Mouse (Mus musculus) testis, postnatal 10 days (tissue): ENCODE measurements at regions not wholly inside any gene's neighbourhood (a gene's known extent, or its start where the extent isn't known, plus 50 kb on each side); places are given as distances from the start of the nearest gene placed in this dataset.

Experiments
- DNase-seq: peaks from one replicate; pipeline ENCODE4 v3.0.0; 2021; ENCODE audit warnings: low spot score

GRCm38 (mm10) chr10:92483592-92483991 lies 238.6 kb downstream of the Nedd1 start:
- DNase-seq, result no peak

- no peak for DNase-seq
These were observed 248.9 kb downstream of the Nedd1 start for GRCm38 (mm10) chr10:92473282-92473681.

GRCm38 (mm10) chr10:92471111-92471510 lies 251.1 kb downstream of the Nedd1 start:
- no peak for DNase-seq

DNA sequence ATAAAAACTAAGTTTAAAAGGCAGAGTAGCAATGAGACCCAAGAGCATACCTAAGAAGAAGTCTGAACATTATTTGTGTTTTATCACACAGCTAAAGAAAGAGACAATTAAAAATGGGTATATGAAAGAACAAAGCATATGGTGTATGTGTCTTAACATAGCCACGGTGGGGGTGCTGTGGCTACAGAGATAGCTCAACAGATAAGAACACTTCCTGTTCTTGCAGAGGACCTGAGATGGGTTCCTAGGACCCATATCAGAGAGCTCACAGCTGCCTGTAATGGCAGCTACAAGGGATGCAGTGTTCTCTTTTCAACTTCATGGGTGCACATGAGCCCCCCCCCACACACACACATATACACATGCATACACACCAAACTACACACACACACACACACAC lies 267.0 kb downstream of the Nedd1 start:
- no peak for DNase-seq

DNA sequence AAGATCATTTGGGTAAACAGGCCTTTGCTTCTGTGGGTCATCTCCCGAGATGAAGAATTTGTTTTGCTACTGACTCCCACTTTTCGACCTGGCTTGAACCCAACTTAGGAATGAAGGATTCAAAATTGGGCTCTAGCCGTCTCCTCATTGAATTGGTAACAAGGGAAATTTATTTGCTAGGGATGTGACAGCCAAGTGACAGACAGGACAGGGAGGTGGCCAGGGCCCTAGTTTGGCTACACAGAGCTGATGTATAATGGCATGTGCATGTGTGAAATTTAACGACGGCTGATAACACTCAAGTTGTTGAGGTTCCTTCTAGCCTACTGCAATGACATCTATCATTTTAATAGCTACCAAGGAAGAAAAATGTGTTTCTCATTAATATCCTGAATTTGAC lies 268.7 kb downstream of the Nedd1 start:
- no peak for DNase-seq

GRCm38 (mm10) chr10:92445957-92446356 lies 276.3 kb downstream of the Nedd1 start:
- no peak for DNase-seq

DNA sequence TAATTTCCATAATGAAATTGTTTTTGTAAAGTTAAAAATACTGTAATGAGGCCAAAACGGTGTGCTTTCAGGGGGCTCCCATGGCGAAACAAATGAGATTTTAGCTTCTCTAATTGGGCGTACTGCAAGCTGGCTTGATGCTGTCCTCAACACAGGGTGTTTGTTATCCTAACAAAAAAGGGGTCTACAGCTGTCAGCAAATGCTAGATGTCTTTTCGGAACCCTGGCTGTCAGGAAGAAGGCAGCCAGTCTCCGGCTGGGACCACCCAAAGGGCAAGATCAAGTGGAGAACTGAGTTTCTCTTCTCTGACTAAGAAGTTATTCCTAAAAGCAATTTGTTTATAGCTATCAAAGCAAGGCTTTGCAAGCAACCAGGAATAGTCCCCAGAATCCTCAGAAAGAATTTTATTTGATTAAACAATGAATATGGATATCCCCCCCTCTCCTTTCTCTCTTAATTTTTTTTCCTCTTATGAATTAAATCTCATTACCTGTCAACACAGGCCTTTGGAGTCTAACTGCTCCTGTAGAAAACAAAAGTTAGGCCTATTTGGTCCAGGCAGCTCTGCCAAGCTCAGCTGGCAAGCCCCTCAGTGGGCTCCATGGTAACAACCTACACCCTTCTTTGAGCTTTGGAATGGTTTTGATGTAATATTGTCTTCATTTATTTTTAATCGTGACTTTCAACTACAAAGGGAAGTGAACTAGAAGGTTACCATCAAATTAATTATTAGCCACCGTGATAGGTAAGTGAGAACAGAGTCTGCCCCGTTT lies 283.4 kb downstream of the Nedd1 start:
- DNase-seq, result no peak

GRCm38 (mm10) chr10:92429256-92429655 lies 293.0 kb downstream of the Nedd1 start:
- no peak for DNase-seq

DNA sequence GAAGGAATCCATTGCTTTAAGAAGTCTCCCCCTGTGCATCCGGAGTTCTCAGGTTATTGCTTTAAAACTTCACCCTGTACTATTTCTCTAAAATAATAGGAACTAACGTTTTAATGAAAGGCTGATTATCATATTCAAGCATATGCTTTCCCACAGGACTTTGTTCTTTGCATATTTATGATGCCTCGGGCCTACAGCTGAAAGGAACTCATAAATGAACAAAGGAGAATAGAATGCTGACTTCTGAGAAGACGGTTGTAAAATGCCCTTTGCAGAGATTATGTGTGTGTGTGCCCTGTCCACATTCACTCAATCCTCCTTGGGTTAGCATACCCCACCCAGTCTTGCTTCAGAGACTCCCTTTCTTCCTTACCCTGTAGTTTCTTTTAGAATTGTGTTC lies 294.2 kb downstream of the Nedd1 start:
- DNase-seq, result no peak

- no peak for DNase-seq
These were observed 295.8 kb downstream of the Nedd1 start for GRCm38 (mm10) chr10:92426443-92426842.

- no peak for DNase-seq
These were observed 309.5 kb downstream of the Nedd1 start for GRCm38 (mm10) chr10:92412737-92413136.

DNA sequence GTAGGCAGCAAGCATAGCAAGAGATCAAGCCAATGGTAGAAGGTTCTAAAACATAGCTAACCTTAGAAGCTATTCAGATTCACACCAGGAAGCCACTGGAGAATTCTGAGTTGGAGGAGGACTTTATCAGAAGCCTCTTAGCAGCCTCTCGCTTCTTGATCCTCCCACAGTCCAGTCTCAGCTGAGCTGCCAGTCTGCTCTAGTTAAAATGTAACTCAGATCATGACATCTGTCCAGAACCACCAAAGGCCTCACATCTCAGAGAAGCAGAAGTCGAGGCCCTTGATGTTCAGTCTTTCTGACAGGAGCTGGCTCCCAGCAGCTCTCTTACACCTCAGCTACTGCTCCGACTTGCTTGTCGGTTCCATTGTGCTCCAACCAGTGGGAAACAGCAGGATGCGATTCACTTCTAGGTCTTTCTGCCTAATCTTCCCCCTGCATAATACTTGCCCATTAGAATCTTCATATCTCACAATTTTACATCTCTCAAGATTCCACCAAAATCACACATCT lies 311.4 kb downstream of the Nedd1 start:
- no peak for DNase-seq

GRCm38 (mm10) chr10:92404697-92405293 lies 317.4 kb downstream of the Nedd1 start:
- DNase-seq, result no peak

DNA sequence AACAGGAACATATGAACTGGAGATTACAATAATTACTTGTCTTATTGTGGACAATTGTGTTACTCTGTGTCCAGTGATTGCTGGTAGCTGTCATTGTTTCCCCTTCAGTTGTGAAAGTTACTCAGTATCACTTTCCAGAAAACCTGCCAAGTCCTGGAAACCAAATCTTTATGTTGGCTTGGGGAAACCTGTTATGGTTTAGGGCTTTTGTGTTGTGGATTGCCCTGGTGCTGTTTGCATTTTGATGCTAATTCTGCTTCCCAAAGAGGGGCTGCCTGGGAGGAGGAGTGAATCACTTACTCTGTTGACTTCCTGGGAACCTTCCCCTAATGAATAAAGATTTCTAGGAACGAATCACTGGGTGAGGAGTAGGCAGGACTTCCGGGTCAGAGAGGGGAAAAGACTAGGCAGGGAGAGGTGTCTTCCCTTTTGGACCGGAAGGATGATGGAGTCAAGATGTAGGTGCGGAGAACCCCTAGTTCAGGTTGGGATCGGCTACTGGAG lies 321.6 kb downstream of the Nedd1 start:
- no peak for DNase-seq

DNA sequence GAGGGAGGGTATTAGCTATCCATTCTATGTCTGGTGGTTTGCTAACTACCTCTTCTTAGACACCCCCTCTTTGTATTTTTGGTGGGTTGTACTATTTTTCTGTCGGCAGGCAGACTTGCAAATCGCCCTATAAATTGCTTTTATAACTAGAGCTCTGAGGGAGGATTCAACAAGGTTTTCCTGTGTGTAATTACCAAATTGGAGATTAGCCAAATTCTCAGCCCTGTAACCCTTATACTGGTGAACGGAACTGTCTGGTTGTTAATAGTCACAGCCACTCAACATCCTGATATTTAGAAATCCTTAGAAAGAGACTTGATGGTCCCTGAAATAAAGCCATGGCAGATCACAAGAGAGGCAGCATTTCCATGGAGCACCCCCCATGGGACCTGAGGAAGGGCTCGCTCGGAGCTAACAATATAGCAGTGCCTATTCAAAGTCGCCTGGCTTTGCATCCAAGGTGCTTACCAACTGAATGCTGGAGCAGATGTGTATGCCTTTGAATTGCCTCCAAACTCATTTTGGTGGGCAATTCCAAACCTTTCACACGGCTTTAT lies 333.0 kb downstream of the Nedd1 start:
- DNase-seq, result no peak

- no peak for DNase-seq
These were observed 355.1 kb downstream of the Nedd1 start for GRCm38 (mm10) chr10:92367126-92367525.

- DNase-seq, result no peak
These were observed 365.5 kb downstream of the Nedd1 start for GRCm38 (mm10) chr10:92356738-92357137.

DNA sequence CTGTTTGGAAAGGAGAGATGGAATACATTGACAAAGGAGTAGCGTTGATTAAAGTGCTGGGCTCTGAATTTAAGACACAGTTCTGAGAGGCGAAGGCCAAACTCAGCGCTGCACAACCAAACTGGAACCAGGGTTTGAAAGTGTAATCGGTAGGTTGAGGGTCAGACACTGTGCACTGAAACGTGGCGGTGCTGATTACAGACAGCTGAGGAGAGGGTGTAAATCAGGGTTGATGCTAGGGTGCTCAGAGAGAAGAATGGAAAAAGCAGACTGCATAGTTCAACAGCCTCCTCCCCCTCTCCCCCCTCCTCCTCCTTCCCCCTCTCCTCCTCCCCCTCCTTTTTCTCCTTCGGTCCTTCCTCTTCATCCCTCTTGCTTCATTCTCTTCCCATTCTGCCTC lies 373.2 kb downstream of the Nedd1 start:
- no peak for DNase-seq

DNA sequence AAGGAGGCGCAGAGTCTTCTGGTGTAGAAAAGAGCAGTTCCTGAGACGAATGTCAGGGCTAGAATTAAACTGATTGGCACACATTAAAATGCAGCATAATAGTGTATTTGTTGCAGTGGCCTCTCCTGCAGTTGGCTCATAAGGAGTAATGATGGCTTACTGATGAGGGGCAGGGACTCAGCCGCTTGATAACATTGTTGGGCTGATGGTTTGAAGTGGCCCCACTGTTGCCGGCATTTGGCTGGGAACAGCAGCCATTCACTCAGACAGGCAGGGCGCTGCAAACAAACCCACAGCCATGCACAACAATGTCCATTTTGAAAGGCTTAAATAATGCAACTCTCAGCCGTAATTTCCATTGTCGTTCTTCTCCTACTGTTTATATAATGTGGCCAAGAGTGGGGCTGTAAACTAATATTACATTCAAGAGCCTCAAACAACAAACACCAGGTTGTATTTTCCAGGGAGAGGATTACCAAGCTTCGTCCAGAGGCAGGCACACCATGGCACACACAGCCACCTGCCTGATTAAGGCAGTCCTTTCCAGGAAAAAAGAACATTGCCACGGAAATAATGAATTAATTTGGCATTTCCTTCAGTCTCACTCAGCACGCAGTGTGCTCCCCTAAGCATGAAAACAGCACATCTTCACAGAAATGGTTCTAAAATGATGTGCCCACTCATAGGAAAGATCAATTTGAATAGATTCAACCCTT lies 374.1 kb downstream of the Nedd1 start:
- DNase-seq, result no peak

DNA sequence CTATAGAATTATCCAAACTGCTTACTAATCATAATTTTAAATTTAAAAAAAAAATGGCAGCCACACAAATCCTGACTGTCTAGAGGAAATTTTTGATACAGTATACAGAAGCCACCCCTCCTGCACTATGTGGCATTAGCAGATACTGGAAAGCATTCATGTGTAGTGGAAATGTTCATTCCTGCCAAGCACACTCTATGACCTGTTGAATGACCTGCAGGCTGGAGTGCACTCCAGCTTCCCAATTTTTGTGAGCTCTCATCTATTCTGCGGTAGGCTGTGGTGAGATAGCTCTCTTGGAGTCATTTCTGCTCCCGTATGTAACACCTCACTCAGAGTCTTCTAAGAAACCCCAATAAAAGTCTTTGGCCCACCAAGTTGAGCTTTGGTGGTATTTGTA lies 382.5 kb downstream of the Nedd1 start:
- DNase-seq, result no peak

GRCm38 (mm10) chr10:92336949-92337348 lies 385.3 kb downstream of the Nedd1 start:
- DNase-seq, result no peak

DNA sequence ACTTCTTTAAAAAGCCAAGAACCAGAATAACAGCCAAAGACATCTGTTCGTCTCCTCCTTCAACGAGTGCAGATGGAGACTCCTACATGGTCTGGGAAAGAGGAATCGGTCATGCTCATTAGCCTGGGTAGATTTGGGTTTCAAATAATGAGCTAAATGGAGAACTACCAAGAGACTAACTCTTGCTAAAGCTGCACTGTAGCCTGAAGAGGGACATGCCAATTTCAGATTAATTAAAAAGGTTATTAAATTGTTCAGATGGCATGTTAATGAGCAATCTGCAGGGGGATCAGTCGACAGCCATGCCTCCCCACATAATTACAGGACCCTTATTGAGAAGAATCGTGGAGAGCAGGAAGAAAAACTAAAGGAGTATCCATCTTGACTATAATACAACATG lies 386.1 kb downstream of the Nedd1 start:
- no peak for DNase-seq

- no peak for DNase-seq
These were observed 387.1 kb downstream of the Nedd1 start for GRCm38 (mm10) chr10:92335141-92335540.
